Mouse (Mus musculus) neural tube, embryonic 14.5 days (tissue): ENCODE measurements around the gene Spats2. TPM values are rescaled to one million over a fixed set of nuclear protein-coding genes. Genes with fewer than 3 reads are reported as not detected.

ENCODE experiments used
- ATAC-seq: fragments of 200-750 bp; cut with Nextera tagmentation; 2 replicates; pipeline ENCODE4 v1.8.0; 2017; ENCODE audit warnings: low read depth, mild to moderate bottlenecking, moderate TSS enrichment, moderate library complexity
- H3K27ac ChIP-seq: fragments of 300-500 bp; sonication (generic); 2 replicates; pipeline ENCODE4 v1.5.1; 2014; ENCODE audit warnings: low read depth, mild to moderate bottlenecking, control low read depth, low read length, moderate library complexity, mixed read lengths
- H3K27me3 ChIP-seq: fragments of 300-500 bp; sonication (generic); 2 replicates; pipeline ENCODE4 v1.6.1; 2014; ENCODE audit warnings: low read length; ENCODE audit not compliant: control insufficient read depth, insufficient read depth
- H3K36me3 ChIP-seq: fragments of 300-500 bp; sonication (generic); 2 replicates; pipeline ENCODE4 v1.6.1; 2014; ENCODE audit warnings: low read length, mixed read lengths; ENCODE audit not compliant: control insufficient read depth, insufficient read depth
- H3K4me1 ChIP-seq: fragments of 300-500 bp; sonication (generic); 2 replicates; pipeline ENCODE4 v1.6.1; 2014; ENCODE audit warnings: low read length; ENCODE audit not compliant: control insufficient read depth, insufficient read depth
- H3K4me2 ChIP-seq: fragments of 300-500 bp; sonication (generic); 2 replicates; pipeline ENCODE4 v1.6.1; 2014; ENCODE audit warnings: mild to moderate bottlenecking, low read depth, low read length, control low read depth
- H3K4me3 ChIP-seq: fragments of 300-500 bp; sonication (generic); 2 replicates; pipeline ENCODE4 v1.5.1; 2014; ENCODE audit warnings: low read depth, low read length, control low read depth, mixed read lengths
- H3K9ac ChIP-seq: fragments of 300-500 bp; sonication (generic); replicated peaks from 2 replicates; pipeline ENCODE4 v1.6.1; 2014; ENCODE audit warnings: low read depth, mild to moderate bottlenecking, control low read depth, low read length, mixed read lengths
- H3K9me3 ChIP-seq: fragments of 300-500 bp; sonication (generic); 2 replicates; pipeline ENCODE4 v1.6.1; 2016; ENCODE audit warnings: low read length; ENCODE audit not compliant: control insufficient read depth
- WGBS: fragments of 180-500 bp; shearing (Covaris S2); extraction: QIAGEN DNeasy Blood & Tissue Kit; methylation state at CpG from one replicate; pipeline ENCODE4 v1.1.7; 2014; 5-methylcytosine and 5-hydroxymethylcytosine counted together
- microRNA-seq: library from miRNA; unstranded; fragments of <30 nt; microRNA quantifications from one replicate; pipeline ENCODE4, GENCODE M21; 2016
- polyA plus RNA-seq: library from polyadenylated mRNA; unstranded; fragments of >200 nt; fragmentation: Nextera tagmentation; extraction: Ambion mirVana; gene quantifications from 2 replicates; pipeline ENCODE4 v1.2.1, GENCODE M21; 2014

The Spats2 gene
- polyA plus RNA-seq, 1 experiment from 2014 or later: 32.6 TPM

- Histone ChIP-seq H3K27ac (no peak overlapping the region), H3K36me3 (no peaks in the 10 kb centered on the region), H3K9me3 (no peaks in the 10 kb centered on the region), H3K27me3 (no peaks in the 10 kb centered on the region), H3K4me3 (no peak overlapping the region), H3K4me2 (no peak overlapping the region), H3K9ac (no peak overlapping the region), H3K4me1 (peaks cover 4% of the 10 kb centered on the region; the same call in 1 of the 2 replicates)
- no peak for ATAC-seq
- WGBS: 97% methylated on average over 6 of the region's 6 CpGs
These were observed 128.1 kb downstream of the Spats2 start for GRCm38 (mm10) chr15:99253772-99254171.

GRCm38 (mm10) chr15:99254477-99255005 is 128.8 kb downstream of the Spats2 start:
- no peaks in the 10 kb centered on the region for H3K9me3 ChIP-seq
- H3K4me1 ChIP-seq: peaks cover 4% of the 10 kb centered on the region; the same call in 1 of the 2 replicates
- no peak overlapping the region for H3K9ac ChIP-seq
- no peak for ATAC-seq
- H3K4me3 ChIP-seq: no peak overlapping the region
- 92% methylated on average over 2 of the region's 2 CpGs for WGBS
- H3K36me3 ChIP-seq: no peaks in the 10 kb centered on the region
- no peaks in the 10 kb centered on the region for H3K27me3 ChIP-seq
- H3K4me2 ChIP-seq: no peak overlapping the region
- H3K27ac ChIP-seq: no peak overlapping the region

- Histone ChIP-seq H3K9ac (no peak overlapping the region), H3K27ac (no peak overlapping the region), H3K9me3 (no peaks in the 10 kb centered on the region), H3K4me2 (no peak overlapping the region), H3K27me3 (no peaks in the 10 kb centered on the region), H3K4me1 (peaks cover 4% of the 10 kb centered on the region; the same call in 1 of the 2 replicates), H3K4me3 (no peak overlapping the region), H3K36me3 (no peaks in the 10 kb centered on the region)
- ATAC-seq: no peak
- WGBS: 86% methylated on average over 6 of the region's 6 CpGs
These were observed 129.6 kb downstream of the Spats2 start for GRCm38 (mm10) chr15:99255241-99255749.

GRCm38 (mm10) chr15:99259167-99259729 is 133.5 kb downstream of the Spats2 start:
- H3K36me3 ChIP-seq: no peaks in the 10 kb centered on the region
- H3K27me3 ChIP-seq: no peaks in the 10 kb centered on the region
- no peak overlapping the region for H3K9ac ChIP-seq
- no peaks in the 10 kb centered on the region for H3K9me3 ChIP-seq
- 70% methylated on average over 8 of the region's 8 CpGs for WGBS
- no peak overlapping the region for H3K27ac ChIP-seq
- H3K4me2 ChIP-seq: peak overlapping the region; percentile 23; the same call in 1 of the 2 replicates
- ATAC-seq: peak; percentile 50; the same call in 1 of the 2 replicates
- no peak overlapping the region; the same call in 1 of the 2 replicates for H3K4me3 ChIP-seq
- H3K4me1 ChIP-seq: no peaks in the 10 kb centered on the region

GRCm38 (mm10) chr15:99259730-99260252 is 134.1 kb downstream of the Spats2 start:
- no peak for ATAC-seq
- Histone ChIP-seq H3K36me3 (no peaks in the 10 kb centered on the region), H3K9ac (no peak overlapping the region), H3K4me2 (peak overlapping the region; percentile 23; the same call in 1 of the 2 replicates), H3K4me1 (no peaks in the 10 kb centered on the region), H3K4me3 (no peak overlapping the region; the same call in 1 of the 2 replicates), H3K27ac (no peak overlapping the region), H3K9me3 (no peaks in the 10 kb centered on the region), H3K27me3 (no peaks in the 10 kb centered on the region)
- under 1% methylated on average over 7 of the region's 10 CpGs for WGBS

GRCm38 (mm10) chr15:99262702-99263101 is 137.0 kb downstream of the Spats2 start:
- ATAC-seq: no peak
- Histone ChIP-seq H3K36me3 (no peaks in the 10 kb centered on the region), H3K4me3 (no peak overlapping the region), H3K4me2 (no peak overlapping the region), H3K9ac (no peak overlapping the region), H3K9me3 (no peaks in the 10 kb centered on the region), H3K27ac (no peak overlapping the region), H3K27me3 (no peaks in the 10 kb centered on the region), H3K4me1 (no peaks in the 10 kb centered on the region)
- 35% methylated on average over 10 of the region's 10 CpGs for WGBS

Small RNA genes lying within 50 kb of the gene (microRNA-seq; reads per million reads assigned to microRNA genes)
- gene Mir6960: not detected

Other genes with a start within 250 kb of the Spats2 start
- 19.9 and 21.3 TPM in 2 replicates for gene Rhebl1, start 231.4 kb upstream of the Spats2 start, polyA plus RNA-seq
- 0.32 and 2.0 TPM in 2 replicates for gene Dhh, start 227.4 kb upstream of the Spats2 start, polyA plus RNA-seq
- 7.3 and 10.5 TPM in 2 replicates for gene Lmbr1l, start 207.7 kb upstream of the Spats2 start, polyA plus RNA-seq
- gene Tuba1b, start 191.4 kb upstream of the Spats2 start, polyA plus RNA-seq: 1,186 and 1,301 TPM in 2 replicates
- not detected in 2 replicates for gene Gm49450, start 172.4 kb upstream of the Spats2 start, polyA plus RNA-seq
- 13,706 and 14,496 TPM in 2 replicates for gene Tuba1a, start 172.2 kb upstream of the Spats2 start, polyA plus RNA-seq
- 7.3 and 11.5 TPM in 2 replicates for gene Tuba1c, start 96.0 kb upstream of the Spats2 start, polyA plus RNA-seq
- 68.8 and 298 TPM in 2 replicates for gene Prph, start 70.7 kb upstream of the Spats2 start, polyA plus RNA-seq
- 2.4 and 3.3 TPM in 2 replicates for gene Troap, start 51.3 kb upstream of the Spats2 start, polyA plus RNA-seq
- 3.2 and 3.6 TPM in 2 replicates for gene C1ql4, start 38.1 kb upstream of the Spats2 start, polyA plus RNA-seq
- gene Dnajc22, start 32.7 kb upstream of the Spats2 start, polyA plus RNA-seq: 0.21 and 0.45 TPM in 2 replicates
- gene Kcnh3, start 98.9 kb downstream of the Spats2 start, polyA plus RNA-seq: 0.63 and 0.66 TPM in 2 replicates
- 202 and 213 TPM in 2 replicates for gene Mcrs1, start 126.0 kb downstream of the Spats2 start, polyA plus RNA-seq
- 96.9 and 113 TPM in 2 replicates for gene Prpf40b, start 169.2 kb downstream of the Spats2 start, polyA plus RNA-seq
- 0.53 and 0.66 TPM in 2 replicates for gene Fam186b, start 170.0 kb downstream of the Spats2 start, polyA plus RNA-seq
- gene Fmnl3, start 244.6 kb downstream of the Spats2 start, polyA plus RNA-seq: 7.3 and 8.8 TPM in 2 replicates